Mouse (Mus musculus) embryonic fibroblast, embryonic 13.5 days (primary cell): ENCODE measurements at regions not wholly inside any gene's neighbourhood (a gene's known extent, or its start where the extent isn't known, plus 50 kb on each side); places are given as distances from the start of the nearest gene placed in this dataset.

Experiments used
- H3K27ac ChIP-seq: 2 replicates; pipeline ENCODE4 v1.5.1; 2012; ENCODE audit warnings: low read length, control low read depth, inconsistent platforms; ENCODE audit not compliant: insufficient read depth
- H3K4me1 ChIP-seq: 2 replicates; pipeline ENCODE4 v1.6.1; 2011; ENCODE audit warnings: low read length; ENCODE audit not compliant: control insufficient read depth, insufficient read depth
- H3K4me3 ChIP-seq: 2 replicates; pipeline ENCODE4 v1.5.1; 2011; ENCODE audit warnings: mild to moderate bottlenecking, control low read depth, low read length; ENCODE audit not compliant: insufficient read depth
- CTCF ChIP-seq: IDR thresholded peaks from 2 replicates; pipeline ENCODE4 v1.5.1; 2011; ENCODE audit warnings: mild to moderate bottlenecking, control low read depth, low read length, moderate library complexity, borderline replicate concordance; ENCODE audit not compliant: insufficient read depth
- POLR2A ChIP-seq: IDR thresholded peaks from 2 replicates; pipeline ENCODE4 v1.6.1; 2011; ENCODE audit warnings: low read depth, mild to moderate bottlenecking, control low read depth, low read length, moderate library complexity

GRCm38 (mm10) chr1:181284301-181285197, 67.9 kb upstream of the Cnih3 start:
- H3K27ac ChIP-seq = no peak overlapping the region
- TF ChIP-seq POLR2A (no peak), CTCF (no peak)
- no peak overlapping the region for H3K4me3 ChIP-seq
- no peaks in the 10 kb centered on the region for H3K4me1 ChIP-seq

DNA sequence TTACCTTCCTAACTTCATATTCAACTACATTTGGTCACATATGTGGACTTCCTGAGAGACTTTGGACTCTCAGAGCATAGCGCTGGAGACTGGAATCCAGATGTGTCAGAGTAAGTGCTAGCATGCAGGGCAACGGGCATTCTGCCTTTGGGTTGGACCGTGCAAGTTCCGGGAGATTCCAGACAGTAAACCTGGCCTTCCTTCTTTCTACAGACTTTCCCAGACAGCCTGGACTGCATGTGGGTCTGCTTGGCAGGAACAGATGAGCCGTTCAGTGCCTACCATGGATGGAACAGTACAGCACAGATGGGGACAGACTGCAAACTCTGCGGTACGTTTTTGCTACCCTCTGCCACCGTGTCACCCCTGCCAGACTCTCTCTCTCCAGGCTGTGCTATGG, 66.8 kb upstream of the Cnih3 start:
- TF ChIP-seq POLR2A (no peak), CTCF (no peak)
- Histone ChIP-seq H3K4me3 (no peak overlapping the region), H3K27ac (no peak overlapping the region), H3K4me1 (no peaks in the 10 kb centered on the region)

DNA sequence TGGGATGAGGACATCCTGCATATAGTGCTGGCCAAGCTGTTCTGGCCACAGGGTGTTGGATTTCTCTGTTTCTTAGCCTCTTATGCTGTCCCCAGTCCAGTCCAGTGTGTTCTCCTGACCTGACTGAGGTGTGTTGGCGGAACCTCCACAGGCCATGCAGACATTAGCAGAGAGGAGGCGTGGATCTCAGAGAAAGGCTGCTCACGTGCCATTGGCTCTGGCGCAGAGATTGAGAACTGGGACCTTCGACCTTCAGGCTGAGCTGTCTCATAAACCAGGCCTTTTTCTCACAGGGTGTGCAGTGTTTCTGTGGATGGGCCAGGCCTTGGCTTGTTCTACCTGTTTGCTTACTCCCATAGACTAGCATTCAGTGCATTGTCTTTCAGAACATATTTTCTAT, 66.3 kb upstream of the Cnih3 start:
- H3K4me1 ChIP-seq = no peaks in the 10 kb centered on the region
- TF ChIP-seq POLR2A = no peak
- no peak for TF ChIP-seq CTCF
- H3K27ac ChIP-seq = no peak overlapping the region
- no peak overlapping the region for H3K4me3 ChIP-seq

- no peaks in the 10 kb centered on the region for H3K4me1 ChIP-seq
- TF ChIP-seq POLR2A (no peak), CTCF (no peak)
- no peak overlapping the region for H3K27ac ChIP-seq
- no peak overlapping the region for H3K4me3 ChIP-seq
Measured at GRCm38 (mm10) chr1:181287166-181287565, 65.3 kb upstream of the Cnih3 start.

- no peak overlapping the region for H3K27ac ChIP-seq
- TF ChIP-seq POLR2A = no peak
- no peak overlapping the region for H3K4me3 ChIP-seq
- no peaks in the 10 kb centered on the region for H3K4me1 ChIP-seq
Measured at GRCm38 (mm10) chr1:181289385-181290035, 62.9 kb upstream of the Cnih3 start.

DNA sequence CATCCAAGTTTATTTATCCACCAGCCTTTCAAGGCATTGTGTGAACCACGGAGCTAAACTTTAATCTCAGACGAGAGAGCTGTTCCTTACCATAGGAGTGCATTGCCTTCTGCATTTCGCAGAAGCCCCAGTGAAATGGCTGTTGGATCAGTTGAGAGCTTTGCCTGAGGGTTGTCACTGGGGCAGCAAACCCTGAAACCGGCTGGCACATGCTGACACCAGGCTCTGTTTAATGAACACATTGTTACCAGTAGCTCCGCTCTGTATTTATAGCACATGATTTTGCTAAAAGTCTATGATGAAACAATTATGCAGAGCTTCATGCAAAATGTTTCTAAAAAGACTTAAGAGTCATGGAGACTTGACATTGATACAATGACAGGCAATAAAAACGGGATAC, 61.2 kb upstream of the Cnih3 start:
- H3K4me3 ChIP-seq = no peak overlapping the region
- H3K27ac ChIP-seq = no peak overlapping the region
- no peaks in the 10 kb centered on the region for H3K4me1 ChIP-seq
- no peak for TF ChIP-seq CTCF
- no peak for TF ChIP-seq POLR2A

GRCm38 (mm10) chr1:181291966-181292365, 60.5 kb upstream of the Cnih3 start:
- no peak overlapping the region for H3K4me3 ChIP-seq
- no peak overlapping the region for H3K27ac ChIP-seq
- no peaks in the 10 kb centered on the region for H3K4me1 ChIP-seq
- TF ChIP-seq POLR2A = no peak
- TF ChIP-seq CTCF = no peak

- Histone ChIP-seq H3K27ac (no peak overlapping the region), H3K4me1 (no peaks in the 10 kb centered on the region), H3K4me3 (no peak overlapping the region)
- no peak for TF ChIP-seq POLR2A
- no peak for TF ChIP-seq CTCF
Measured at GRCm38 (mm10) chr1:181293079-181293865, 59.2 kb upstream of the Cnih3 start.

DNA sequence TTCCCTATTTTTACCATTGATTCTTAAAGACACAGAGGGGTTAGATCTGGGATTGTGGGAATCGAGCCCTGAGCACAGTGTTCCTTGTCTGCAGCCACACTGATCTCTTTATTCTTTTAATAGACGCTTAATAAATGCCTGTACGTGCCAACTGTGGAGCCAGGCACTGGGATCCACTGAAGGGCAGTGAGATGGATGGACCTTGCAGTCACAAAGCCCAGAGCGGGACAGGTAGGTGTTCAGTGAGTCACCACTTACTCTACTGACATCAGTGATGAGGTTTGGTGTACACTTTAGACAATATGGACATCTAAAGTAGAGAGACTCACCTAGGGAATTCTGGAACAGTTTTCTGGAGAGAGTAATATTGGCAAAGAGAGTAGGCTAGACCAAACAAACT, 56.8 kb upstream of the Cnih3 start:
- no peaks in the 10 kb centered on the region for H3K4me1 ChIP-seq
- H3K4me3 ChIP-seq = no peak overlapping the region
- TF ChIP-seq CTCF (no peak), POLR2A (no peak)
- no peak overlapping the region for H3K27ac ChIP-seq
